Mouse (Mus musculus) megakaryocyte, embryonic 14.5 days (primary cell): ENCODE results near the gene Rptn.

Experiments
- FLI1 ChIP-seq: IDR thresholded peaks from 2 replicates; pipeline ENCODE4 v1.6.1; 2012; ENCODE audit warnings: low read length, inconsistent platforms, mixed read lengths
- GATA1 ChIP-seq: IDR thresholded peaks from 3 replicates; pipeline ENCODE4 v1.6.1; 2012; ENCODE audit warnings: mixed read lengths, low read length, inconsistent platforms, borderline replicate concordance

- TF ChIP-seq GATA1 (no peak), FLI1 (no peak)
Measured at GRCm38 (mm10) chr3:93445165-93445705, 51.7 kb downstream of the Rptn start.
